Mouse (Mus musculus) urinary bladder, adult 18-20 months (tissue): Measurements from ENCODE around the gene Tbccd1.
"Not testable (repeated sequence)": the region's sequence is repeated elsewhere in the genome, so short reads cannot be mapped to it uniquely, and the experiment has no call there.

Source experiments
- DNase-seq, 2 experiments: peaks; one replicate each; pipeline ENCODE4 v3.0.0; 2022; ENCODE audit warnings: low spot score in 2 of 2, mixed read lengths in 2 of 2

Tbccd1 gene

DNA sequence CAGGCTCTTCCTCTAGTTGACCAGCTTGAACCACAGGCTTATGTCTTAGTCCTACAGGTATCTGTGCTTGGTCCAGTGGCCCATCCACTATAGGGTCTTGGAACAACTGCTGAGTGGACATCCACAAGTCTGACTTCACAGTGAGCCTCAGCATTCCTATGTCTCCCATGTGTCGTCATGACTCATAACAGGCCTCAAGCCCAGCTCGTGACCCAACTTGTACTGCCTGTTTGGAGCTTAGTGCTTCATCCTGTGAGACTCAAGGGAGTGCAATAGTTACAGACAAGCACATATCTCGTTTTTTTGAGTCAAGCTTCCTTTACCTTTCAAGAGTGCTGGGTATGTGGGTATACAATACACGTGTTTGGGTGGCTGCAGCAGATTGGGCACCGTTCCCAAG, 74.8 kb downstream of the Tbccd1 start:
- DNase-seq, result no peak

DNA sequence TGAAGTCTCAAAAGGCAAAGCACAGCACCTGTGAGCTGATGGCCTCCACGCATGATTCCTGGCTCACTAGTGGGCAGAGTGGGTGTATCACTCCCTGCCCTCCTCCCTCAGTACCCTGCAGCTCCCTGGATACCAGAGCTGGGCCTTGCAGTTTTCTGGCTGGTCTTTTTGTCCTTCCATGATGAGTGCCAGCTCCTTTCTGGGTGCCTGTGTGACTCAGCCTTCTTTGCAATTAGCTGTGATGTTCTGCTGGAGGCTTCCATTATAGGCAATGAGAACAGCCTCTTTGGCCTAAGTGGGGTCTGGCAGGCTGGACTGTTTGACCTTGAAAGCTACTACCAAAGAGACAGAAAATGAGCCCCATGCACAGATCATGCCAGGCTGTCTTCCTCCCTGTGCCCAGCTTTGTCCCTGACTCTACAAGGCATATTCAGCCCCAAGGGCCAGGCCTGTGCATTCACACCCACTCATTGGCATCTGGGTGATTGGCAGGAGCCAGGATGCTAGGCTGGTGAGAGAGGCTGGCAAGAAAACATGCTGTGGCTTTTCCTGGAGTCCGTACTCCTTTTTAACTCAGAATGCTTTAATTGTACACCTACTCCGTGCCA, 78.1 kb downstream of the Tbccd1 start:
- no peak for DNase-seq

- not testable (repeated sequence) for DNase-seq
Observed at GRCm38 (mm10) chr16:22778296-22778695, 79.2 kb downstream of the Tbccd1 start.

- no peak for DNase-seq
Observed at GRCm38 (mm10) chr16:22775471-22775985, 81.9 kb downstream of the Tbccd1 start.

GRCm38 (mm10) chr16:22768661-22769060, 88.8 kb downstream of the Tbccd1 start:
- DNase-seq, result no peak

DNA sequence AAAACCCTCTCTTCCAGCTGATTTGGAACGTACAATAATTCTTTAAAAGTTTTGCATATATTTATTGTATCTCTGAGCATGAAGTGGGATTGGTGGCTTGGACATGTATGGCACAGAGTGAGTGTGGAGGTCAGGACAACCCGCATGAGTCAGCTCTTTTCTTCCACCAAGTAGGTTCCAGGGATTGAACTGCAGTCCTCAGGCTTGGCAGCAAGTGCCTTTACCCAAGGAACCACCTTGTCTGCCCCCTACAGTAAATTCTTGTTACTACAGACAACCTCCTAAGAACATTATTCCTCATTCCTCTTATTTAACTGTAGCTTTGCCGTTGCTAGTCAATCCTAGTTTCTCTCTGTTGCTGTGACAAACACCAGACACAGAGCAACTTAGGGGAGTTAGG, 90.1 kb downstream of the Tbccd1 start:
- DNase-seq, result no peak

DNA sequence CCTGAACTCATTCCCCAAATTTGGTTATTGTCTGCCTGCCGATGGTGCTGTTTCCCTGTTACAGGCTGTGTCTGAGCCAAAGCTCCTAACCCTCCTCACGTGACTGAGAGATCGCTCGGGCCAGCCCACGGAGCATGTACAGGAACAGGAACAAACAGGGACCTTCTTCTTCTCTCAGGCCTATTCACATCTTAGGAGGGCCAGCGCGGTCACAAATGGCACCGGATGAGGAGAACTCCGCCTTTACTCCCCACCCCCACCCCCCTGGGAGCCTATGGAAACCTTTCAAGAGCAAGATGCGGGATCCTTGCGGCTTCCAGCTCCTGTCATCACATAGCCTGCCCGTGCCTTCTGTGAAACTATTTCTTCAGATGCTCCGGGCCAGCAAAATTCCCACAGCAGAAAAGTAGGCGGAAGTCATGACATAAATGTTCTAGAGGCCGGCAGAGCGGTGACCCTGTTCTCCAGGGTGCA, 90.7 kb downstream of the Tbccd1 start:
- DNase-seq, result no peak

DNA sequence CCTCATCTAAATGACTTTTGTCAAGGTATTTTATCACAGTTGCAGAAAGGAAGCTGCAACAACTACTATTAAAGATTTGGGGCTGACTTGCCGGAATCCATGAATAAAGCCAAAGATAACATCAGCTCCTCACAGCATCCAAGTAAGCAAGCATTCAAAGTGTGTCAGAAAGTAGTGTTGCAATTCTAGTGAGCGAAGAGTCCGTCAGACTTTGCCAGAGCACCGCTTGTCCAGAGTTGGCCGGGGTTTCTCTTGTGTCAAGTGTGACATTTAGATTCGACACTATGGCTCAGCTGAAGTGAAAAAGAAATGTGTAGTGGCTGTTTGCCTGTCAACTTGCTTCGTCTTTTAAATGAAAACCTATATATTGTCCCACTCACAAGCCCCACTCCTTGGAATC, 91.9 kb downstream of the Tbccd1 start:
- no peak for DNase-seq
